Mouse (Mus musculus) gastrocnemius, postnatal 36 days (tissue): ENCODE measurements at regions not wholly inside any gene's neighbourhood (a gene's known extent, or its start where the extent isn't known, plus 50 kb on each side); places are given as distances from the start of the nearest gene placed in this dataset.

ENCODE experiments used
- DNase-seq, 2 experiments: peaks; one replicate each; pipeline ENCODE4 v3.0.0; 2022
- intact Hi-C: fragments of 180-260 bp; cut with DNase I; formaldehyde crosslinking; loops from one replicate; pipeline ENCODE4 v1.15.1; 2025

DNA sequence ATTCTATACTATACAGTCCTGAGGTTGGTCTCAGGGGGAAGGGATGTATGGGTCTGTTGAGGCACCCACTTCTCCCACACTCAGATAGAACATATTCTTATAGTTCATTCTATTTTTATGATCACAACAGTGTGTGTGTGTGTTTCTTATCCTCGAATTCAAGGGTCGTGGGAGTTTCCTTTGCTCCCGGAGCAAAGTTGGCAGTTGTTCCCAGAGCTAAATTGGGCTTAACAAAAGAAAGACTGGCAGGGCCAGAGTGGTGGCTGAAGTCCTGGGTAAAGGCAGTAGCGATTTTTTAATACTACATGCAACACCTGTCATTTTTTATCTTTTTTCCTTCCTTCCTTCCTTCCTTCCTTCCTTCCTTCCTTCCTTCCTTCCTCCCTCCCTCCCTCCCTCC lies 131.5 kb upstream of the Sp4 start:
- no peak for DNase-seq
- intact Hi-C loops = no loop called here

GRCm38 (mm10) chr12:118428384-118428783 lies 127.1 kb upstream of the Sp4 start:
- intact Hi-C loops = no loop called here
- DNase-seq = no peak

DNA sequence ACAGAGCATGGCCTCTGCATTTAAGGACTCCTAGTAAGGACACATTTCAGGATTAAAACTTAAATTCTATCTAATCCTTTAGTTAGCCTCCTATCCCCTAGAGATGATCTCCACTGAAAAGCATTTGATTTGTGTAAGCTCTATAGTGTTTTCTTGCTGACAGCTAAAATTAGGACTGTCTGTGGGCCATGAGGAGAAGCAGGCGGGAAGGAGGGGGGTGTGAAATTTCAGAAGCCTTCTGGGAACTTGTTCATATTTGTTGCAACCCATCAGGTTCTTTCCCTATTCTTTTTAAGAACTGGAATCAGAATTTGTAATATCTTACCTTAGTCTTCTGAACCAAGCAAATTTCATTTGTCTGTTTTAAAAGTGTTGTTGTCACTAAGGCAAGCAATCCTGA lies 114.7 kb upstream of the Sp4 start:
- DNase-seq = no peak
- intact Hi-C loops = no loop called here

- DNase-seq = no peak
- intact Hi-C loops = no loop called here
These were observed 110.7 kb upstream of the Sp4 start for GRCm38 (mm10) chr12:118411767-118412430.

DNA sequence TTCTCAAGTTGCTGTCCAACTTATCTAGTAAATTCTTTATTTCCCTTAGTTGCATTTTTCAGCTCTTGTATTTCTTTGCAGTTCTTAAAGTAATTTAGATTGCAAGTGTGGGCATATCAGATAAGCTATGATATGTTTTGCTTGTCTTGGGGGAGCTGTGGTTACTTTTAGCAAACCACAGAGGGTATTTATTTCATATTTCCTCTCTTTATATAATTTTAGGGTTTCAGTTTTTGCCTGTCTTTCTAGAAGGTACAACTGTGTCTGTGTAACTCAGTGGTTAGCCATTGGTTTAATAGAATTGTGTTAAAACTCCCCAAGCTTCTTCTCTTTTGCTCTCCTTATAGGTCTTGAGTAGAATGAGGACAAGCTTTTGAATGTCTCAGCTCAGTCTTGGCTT lies 109.7 kb upstream of the Sp4 start:
- no peak for DNase-seq
- intact Hi-C loops = no loop called here

GRCm38 (mm10) chr12:118405135-118405534 lies 103.9 kb upstream of the Sp4 start:
- DNase-seq = no peak
- intact Hi-C loops = loop anchor here (10.0 kb wide), 1 partner anchor 1240 kb away; no protein-coding TSS in a partner anchor

GRCm38 (mm10) chr12:118404171-118404570 lies 102.9 kb upstream of the Sp4 start:
- intact Hi-C loops = loop anchor here (10.0 kb wide), 1 partner anchor 1239 kb away; no protein-coding TSS in a partner anchor

GRCm38 (mm10) chr12:118403519-118404087 lies 102.4 kb upstream of the Sp4 start:
- DNase-seq = no peak
- intact Hi-C loops = loop anchor here (10.0 kb wide), 1 partner anchor 1239 kb away; no protein-coding TSS in a partner anchor

More at GRCm38 (mm10) chr12:118404171-118404570, 102.9 kb upstream of the Sp4 start:
- DNase-seq = no peak

GRCm38 (mm10) chr12:118401377-118401776 lies 100.1 kb upstream of the Sp4 start:
- intact Hi-C loops = loop anchor here (10.0 kb wide), 1 partner anchor 1237 kb away; no protein-coding TSS in a partner anchor
- DNase-seq = no peak

GRCm38 (mm10) chr12:118391654-118392053 lies 90.4 kb upstream of the Sp4 start:
- no peak for DNase-seq
- intact Hi-C loops = no loop called here

- intact Hi-C loops = no loop called here
- DNase-seq = no peak
These were observed 79.8 kb upstream of the Sp4 start for GRCm38 (mm10) chr12:118381013-118381412.

DNA sequence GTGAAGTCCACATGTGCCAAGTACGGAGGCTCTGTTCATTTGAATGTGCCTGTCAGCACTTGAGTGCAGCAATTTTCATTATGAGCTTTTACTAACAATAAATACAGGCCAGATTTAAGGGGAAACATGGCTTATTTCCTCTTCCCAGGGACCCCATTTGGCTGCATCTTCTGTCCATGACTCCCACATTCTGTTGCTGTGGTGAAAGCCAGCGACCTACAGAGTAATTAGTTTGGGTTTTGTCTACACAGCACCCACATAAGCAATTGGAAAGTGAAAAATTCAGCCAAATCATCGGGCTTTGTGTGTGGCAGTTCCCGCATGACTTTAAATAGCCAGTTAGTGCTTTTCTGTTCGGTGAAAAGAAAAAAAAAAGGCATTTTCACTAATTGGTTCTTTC lies 76.7 kb upstream of the Sp4 start:
- DNase-seq = no peak
- intact Hi-C loops = no loop called here

DNA sequence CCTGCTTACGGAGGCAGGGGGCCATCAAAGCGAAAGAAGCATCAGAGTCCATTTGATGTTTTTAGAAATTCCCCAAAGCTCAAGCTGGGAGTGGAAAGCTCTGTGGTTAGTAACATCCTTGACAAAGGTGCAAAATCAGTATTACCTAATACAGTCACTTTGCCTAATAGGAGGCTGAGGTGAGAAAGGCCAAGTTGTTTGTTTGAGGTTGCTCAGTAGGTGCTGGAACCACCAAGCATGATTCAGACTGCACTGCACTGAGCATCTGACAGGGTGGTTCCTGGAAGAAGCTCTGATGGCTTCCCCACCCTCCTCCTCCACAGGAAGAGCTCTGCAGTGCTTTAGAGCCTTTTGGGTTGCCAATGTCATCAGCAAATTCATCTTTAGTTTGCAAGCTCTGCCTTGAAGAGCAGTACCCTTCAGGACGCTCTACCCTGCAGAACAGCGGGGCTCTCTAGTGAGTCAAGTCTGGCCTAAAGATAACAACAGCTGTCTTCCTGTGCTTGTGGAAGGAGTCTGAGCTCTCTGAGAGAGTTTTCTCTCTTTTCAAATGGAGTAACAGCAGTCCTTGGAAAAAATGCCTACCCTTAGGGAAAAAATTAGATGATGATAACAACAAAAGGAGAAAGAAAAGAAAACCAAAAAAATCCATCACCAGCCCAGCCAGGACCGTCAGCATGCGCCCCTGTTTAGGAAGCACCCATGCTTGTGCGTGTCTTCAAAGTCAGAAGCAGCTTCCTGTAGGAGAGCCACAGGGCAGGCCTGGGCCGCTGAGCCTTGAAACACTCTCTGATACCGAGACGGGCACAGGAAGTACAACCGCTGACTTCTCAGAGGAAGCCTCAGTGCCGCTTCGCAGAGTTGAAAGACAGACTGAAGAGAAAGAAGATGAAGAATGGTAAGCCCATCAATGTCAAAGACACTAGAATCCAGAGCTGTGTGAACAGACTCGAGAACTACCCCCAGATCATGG lies 75.6 kb upstream of the Sp4 start:
- DNase-seq = no peak
- intact Hi-C loops = no loop called here

GRCm38 (mm10) chr12:118373250-118373649 lies 72.0 kb upstream of the Sp4 start:
- intact Hi-C loops = no loop called here
- no peak for DNase-seq

- intact Hi-C loops = no loop called here
- no peak for DNase-seq
These were observed 70.7 kb upstream of the Sp4 start for GRCm38 (mm10) chr12:118371905-118372304.

DNA sequence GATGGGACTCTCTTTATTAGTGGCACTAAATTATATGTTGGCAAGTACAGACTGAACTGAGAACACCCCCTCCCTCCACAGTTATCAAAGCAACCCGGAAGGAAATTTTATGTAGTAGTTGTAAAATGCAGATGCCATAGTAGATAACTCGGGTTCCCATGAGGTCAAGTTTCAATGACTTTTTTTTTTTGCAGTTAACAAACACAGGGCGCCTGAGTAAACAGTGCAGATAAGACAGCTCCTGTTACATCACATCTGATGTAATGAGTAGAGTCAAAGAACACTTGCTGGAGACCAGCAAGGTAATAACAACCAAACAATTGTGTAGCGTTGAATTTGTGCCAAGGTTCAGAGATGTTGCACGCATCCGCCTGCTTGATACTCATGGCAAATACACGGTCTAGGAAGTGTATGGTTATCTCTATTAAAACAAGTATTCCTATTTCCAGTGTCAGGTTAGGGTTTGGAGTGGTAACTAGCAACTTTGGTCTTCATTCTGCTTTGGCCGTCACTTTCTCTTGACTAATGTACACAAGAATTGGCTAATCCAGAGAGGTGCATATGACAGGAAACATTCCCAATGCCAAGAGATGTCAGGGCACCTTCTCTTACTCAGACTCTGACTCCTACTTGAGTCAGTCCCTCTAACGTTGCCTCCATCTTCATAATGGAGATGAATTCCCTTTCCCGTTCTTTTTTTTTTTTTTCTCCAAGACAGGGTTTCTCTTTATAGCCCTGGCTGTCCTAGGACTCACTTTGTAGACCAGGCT lies 66.3 kb upstream of the Sp4 start:
- no peak for DNase-seq
- intact Hi-C loops = no loop called here

- DNase-seq = no peak
- intact Hi-C loops = no loop called here
These were observed 51.6 kb upstream of the Sp4 start for GRCm38 (mm10) chr12:118352866-118353265.

DNA sequence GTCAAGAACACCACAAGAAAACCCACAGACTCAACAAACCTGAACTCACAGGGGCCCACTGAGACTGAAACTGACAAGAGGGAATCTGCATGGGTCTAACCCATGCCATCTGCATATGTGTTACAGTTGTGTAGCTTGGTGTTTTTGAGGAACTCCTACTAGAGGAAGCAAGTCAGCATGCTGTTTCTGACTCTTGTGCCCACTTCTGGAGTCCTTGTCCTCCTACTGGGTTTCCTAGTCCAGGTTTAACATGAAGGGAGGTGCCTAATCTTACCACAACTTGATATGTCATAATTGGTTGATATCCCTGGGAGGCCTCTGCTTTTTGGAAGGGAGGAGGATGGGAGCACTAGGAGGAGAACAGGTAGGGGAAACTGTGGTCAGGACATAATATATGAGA lies 50.2 kb upstream of the Sp4 start:
- DNase-seq = no peak
- intact Hi-C loops = no loop called here
